Mouse (Mus musculus) megakaryocyte progenitor cell, adult 5-6 weeks (primary cell): ENCODE data around the gene 1110008P14Rik. TPM values are rescaled to one million over a fixed set of nuclear protein-coding genes. Genes with fewer than 3 reads are reported as not detected.
"Not testable (repeated sequence)": the region's sequence is repeated elsewhere in the genome, so short reads cannot be mapped to it uniquely, and the experiment has no call there.

Experiments
- ATAC-seq: replicated peaks from 2 replicates; pipeline ENCODE4 v1.8.0; 2016; ENCODE audit warnings: mild to moderate bottlenecking, moderate TSS enrichment, inconsistent platforms; ENCODE audit not compliant: poor library complexity
- total RNA-seq, 2 experiments: library from RNA; stranded (forward) in 1 of 2; stranded (reverse) in 1 of 2; fragments of 157-497, 149-512 nt in 1 of 2; fragments of 200-1000 nt in 1 of 2; gene quantifications; 2 replicates each; pipeline versions ENCODE4 v1.2.3 to v1.2.4; 2015 to 2017

Gene 1110008P14Rik
- total RNA-seq, 2 experiments from 2014 or later: 15.4 to 18.1 TPM

DNA sequence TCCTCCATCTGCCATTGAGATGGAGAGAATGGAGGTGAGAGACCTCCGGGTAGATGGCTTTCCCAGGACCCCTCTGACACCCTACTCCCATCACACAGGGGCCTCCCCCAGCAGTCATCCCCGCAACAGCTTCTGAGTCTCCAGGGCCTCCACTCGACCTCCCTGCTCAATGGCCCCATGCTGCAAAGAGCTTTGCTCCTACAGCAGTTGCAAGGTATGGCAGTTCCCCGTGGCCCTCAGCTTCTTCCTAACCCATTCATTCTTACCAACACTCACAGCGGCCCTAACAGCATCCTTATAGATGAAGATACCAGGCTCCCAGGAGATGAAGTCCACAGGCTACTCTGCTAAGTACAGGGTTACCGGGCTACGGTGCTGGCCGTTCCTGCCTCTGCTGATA, 17.6 kb downstream of the 1110008P14Rik start:
- ATAC-seq: no peak

DNA sequence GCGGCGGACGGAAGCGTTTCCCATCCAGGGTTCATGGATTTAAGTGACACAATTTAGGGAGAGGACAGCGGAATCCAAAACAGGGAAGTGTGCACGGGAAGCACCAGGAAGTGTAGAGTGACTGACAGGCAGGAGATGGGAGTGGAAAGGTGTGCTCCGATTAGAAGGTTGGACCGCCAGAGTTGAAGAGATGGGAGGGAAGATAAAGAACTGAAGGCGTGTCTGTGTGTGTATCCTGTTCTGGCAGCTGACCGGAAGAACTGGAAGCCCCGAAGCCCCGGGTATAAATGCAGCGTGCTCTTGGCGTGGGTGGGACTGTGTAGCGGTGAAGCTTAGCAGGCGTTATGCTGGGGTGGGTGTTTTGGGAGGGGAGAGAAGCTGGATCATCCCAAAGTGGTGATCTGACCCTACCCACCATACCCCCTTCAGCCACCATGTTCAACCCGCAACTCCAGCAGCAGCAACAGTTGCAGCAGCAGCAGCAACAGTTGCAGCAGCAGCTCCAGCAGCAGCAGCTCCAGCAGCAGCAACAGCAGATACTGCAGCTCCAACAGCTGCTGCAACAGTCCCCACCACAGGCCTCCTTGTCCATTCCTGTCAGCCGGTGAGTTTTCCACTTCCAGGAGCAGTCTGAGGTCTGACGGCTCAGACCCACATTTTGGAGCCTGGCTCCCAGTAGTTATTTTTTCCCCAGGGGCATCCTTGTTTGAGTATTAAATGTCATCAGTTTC, 18.2 kb downstream of the 1110008P14Rik start:
- peak; percentile 26 for ATAC-seq

DNA sequence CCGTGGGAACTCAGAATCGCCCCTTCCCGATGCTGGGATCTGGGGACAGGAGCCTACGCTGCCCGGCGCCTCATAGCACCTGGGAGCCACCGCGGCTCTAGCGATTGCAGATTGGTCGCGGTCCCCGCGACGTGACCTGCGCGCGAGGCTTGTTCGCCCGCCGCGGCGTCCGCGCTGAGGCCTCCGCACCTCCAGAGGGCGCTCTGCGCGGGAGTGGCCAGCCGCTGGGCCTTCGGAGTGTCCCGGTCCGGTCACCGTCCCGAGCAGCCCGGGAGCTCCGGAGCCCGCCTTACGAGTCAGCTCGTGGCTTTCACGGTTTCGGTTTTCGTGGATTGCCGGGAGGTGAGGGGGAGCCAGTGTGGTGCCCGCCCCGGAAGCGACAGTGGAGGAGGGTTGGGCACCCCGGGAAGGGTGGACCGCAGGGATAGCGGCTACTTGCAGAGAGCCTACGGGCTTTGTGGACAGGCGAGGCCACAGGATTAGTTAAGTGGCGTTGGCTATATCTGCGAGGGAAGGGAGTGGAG, 18.9 kb downstream of the 1110008P14Rik start:
- ATAC-seq: peak; percentile 76

DNA sequence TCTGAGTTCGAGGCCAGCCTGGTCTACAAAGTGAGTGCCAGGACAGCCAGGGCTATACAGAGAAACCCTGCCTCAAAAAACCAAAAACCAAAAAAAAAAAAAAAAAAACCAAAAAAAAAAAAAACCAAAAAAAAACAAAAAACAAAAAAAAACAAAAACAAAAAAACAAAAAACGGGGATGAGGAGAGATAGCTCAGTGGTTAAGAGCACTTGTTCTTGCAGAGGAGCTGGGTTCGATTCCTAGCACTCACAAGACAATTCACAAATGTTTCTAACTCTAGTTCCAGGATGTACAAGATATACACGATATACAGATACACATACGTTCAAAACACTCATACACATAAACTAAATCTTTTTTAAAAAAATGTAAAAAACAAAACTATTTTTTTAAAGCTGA, 19.5 kb downstream of the 1110008P14Rik start:
- ATAC-seq: not testable (repeated sequence)

DNA sequence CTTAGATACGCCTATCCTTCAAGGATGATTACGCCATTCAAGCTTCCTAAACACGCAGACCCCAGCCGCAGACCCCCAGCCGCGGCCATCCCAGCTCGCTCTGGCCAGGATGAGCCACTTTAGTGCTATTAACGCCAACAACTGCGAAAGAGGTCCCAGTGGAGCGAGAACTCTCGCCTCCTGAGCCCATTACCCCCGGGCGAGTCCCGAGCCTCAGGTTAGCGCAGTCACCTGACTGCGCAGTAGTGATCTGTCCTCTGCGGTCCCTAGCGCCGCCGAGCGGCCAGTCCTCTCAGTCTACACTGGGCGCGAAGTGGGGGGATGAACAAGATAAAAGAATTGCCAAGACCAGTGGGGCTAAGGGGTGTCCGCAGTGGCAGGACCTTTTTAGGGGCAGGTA, 20.3 kb downstream of the 1110008P14Rik start:
- peak; percentile 56 for ATAC-seq

DNA sequence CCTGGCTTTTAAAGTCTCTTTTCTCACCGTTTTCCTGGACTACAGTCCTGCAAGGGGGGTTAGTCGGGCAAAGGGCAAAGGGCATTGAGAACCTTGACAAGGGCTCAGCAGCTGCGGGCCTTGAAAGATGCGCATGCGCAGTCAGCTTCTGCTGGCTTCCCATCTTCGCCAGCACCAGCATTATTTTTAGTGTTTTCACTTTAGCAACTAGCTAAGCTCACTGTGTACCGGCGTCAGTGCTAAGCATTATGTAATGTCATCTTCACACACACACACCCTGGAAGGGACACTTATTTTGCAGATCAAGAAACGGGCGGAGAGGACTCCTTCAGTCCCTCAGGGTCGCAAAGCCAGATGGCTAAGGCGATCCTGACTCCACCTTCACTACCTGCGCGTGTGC, 21.0 kb downstream of the 1110008P14Rik start:
- no peak for ATAC-seq

DNA sequence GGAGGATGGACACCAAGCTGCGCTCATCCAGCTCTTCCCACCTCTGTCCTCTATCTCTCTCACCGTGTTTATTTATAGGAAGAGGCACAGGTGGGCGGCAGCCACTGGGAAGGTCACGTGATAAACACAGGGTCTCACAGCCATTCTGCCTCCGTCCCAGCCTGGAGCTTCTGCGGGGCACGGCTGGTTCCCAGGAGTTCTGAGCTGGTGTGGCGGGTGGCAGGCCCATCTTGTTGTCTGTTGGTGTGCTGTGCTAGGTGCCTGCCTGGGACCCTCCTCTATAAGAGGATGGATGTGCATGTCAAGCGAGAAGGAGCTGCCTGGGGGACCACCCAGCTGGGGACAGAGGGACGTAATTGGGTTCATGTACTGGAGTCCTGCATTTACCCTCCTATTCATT, 23.4 kb downstream of the 1110008P14Rik start:
- ATAC-seq: no peak

DNA sequence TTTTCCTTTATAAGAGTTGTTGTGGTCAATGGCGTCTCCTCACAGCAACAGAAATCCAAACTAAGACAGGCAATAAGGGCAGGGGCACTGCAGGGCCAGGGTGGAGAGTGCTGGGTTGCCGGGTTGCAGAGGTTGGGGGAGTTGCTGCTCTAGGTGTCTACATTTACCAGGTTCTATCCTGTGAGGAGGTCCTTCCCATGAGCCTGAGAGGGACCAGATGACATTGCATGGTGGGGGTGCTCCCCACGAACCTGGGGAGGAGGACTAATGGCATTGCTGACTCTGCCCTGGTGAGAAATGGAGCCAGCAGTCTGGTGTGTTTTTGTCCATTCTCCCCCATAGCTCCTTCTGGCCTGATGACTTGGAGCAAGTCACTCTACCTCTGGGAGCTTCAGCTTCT, 24.0 kb downstream of the 1110008P14Rik start:
- no peak for ATAC-seq

DNA sequence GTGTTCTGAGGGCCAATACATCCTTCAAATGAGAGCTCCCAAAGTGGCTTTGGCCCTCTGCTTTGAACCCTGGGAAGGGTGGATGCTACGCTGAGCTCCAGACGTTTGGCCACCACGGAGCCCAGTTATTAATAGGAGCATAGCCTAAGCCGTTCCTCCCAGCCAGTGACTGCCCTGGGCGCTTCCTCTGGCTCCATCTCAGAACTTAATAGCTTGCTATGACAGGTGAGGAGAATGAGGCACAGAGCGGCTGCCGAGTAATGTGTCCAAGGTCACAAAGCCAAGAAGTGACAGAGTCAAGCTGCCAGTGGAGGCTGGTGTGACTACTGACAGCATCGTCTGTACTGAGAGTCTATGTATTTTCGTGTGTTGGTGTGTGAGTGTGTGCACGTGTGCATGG, 25.5 kb downstream of the 1110008P14Rik start:
- no peak for ATAC-seq

DNA sequence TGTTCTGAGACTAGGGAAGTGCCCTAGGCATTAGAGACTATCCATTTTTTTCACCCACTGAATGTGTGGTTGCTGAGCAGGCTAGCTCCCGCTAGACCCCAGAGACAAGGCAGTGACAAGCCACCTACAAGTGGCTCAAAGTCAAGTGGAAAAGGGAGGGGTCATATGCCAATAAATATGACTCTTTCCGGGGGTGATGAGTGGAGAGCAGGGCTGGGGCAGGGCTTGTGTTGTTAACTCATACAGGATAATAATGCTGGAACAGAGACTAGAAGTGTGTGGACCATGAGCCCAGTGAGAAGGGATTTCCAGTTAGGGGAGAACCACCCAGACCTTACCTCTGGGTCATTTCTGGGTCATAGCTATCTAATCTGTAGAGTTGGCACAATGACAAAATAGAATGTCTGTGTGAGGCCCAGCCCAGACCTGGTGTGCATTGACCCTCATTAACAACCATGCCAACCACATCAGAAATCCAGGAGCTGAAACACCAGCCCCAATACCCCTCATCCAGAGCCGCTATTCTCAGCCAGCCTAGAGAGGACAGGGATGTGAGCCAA, 27.3 kb downstream of the 1110008P14Rik start:
- ATAC-seq: no peak

DNA sequence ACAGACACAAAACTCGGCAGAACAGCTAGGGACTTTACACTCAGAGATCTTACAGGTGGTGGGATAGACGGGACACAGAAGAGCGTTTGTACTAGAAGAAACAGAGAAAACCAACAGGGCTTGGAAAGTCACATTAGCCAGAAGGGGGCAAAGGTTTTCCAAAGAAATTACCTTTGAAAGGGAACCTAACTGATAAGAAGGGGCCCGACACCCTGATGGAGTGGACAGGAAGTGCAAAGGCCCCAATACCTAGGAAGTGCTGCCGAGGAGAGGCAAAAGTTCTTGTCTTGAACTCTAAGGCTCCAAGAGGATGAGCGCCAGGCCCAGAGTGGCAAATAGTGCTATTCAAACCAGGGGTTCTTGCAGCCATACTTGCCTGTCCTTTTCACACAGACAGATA, 27.9 kb downstream of the 1110008P14Rik start:
- ATAC-seq: no peak

DNA sequence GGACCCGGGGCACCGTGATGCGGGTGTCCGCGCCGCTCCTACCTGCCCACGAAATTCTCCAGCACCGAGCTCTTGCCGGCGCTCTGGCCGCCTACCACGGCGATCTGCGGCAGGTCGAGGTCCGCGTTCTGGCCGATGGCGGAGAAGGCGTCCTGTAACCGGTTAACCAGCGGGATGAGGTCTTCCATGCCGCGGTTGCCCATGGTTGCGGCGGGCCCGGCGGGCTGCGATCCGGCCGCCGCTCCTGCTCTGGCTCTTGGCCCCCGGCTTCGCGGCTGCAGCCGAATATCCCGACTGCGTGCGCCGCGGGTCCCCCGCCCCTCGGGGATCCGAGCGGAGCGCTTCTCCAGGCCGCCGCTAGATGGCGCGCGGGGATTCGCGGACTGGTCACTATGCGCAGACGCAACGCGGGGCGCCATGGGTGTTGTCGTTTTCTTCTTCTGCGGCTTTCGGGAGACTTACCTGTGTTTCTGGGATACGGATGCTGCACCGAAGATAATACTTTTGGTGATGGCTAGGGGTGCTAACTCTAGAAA, 28.7 kb downstream of the 1110008P14Rik start, which contains the start of gene Dnm1:
Gene Dnm1 (minus strand): TSS at position 332 of the 536 bp plus-strand sequence.
- peak; percentile 94 for ATAC-seq

DNA sequence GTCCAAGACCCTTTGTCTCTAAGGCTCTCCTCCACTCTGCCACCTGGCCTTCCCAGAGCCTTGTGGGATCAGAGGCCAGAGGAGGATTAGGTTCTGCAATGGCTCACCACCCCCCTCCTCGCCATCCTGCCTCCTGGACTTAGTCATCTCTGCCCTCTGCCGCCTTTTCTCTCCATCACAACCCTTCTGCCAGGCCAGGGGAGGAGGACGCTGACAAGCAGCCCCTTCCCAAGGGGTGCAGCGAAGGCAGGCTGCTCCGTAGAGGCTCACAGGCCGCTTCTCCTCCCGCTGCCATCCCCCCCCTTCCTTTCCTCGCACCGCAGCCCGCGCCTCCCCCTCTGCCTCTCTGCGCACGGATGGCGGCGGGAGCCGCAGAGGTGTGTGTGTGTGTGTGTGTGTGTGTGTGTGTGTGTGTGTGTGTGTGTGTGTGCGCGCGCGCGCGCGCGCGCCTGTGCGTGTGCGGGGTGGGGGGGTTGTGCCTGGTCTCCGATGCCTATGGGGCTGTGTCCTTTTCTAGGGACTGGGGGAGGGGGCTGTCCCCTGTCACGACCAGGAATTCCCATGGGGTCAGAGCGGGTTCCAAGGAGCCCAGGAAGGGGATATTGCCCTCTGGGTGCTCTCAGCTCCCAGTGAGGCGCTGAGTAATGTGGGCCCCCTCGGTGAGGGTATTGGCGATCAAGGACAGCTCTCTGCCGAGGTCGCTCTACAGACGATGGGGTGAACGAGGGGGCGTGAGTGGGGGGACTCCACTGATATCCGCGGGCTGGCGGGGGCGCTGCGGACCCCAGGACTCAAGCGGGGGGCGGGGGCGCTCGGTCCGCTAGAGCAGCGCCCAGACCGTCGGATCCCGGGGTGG, 29.4 kb downstream of the 1110008P14Rik start, which contains the start of gene Ciz1:
Gene Ciz1 (plus strand): TSS at position 177 of the 856 bp plus-strand sequence.
- ATAC-seq: no peak

DNA sequence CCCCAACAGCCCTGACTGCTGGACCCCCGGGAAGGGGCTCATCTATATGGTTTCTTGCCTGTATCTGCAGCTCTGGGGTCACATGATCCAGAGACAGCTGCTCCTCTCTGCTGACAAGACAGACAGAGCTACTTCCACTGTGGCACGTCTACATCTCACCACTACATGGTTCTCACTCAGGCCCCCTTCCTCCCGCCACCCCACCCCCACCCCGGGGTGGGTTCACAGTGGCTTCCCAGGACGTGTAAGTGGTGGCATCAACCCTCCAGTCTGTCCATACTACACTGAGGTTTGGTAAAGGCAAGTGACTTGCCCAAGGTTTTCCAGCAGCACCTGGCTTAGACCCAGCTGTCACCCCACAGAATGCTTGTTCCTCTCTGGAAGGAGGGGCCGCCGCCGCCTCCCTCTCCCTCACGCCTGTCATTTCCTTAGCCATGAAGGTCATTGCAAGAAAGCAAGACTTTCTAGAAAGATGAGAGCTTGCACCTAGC, 30.2 kb downstream of the 1110008P14Rik start:
- no peak for ATAC-seq

DNA sequence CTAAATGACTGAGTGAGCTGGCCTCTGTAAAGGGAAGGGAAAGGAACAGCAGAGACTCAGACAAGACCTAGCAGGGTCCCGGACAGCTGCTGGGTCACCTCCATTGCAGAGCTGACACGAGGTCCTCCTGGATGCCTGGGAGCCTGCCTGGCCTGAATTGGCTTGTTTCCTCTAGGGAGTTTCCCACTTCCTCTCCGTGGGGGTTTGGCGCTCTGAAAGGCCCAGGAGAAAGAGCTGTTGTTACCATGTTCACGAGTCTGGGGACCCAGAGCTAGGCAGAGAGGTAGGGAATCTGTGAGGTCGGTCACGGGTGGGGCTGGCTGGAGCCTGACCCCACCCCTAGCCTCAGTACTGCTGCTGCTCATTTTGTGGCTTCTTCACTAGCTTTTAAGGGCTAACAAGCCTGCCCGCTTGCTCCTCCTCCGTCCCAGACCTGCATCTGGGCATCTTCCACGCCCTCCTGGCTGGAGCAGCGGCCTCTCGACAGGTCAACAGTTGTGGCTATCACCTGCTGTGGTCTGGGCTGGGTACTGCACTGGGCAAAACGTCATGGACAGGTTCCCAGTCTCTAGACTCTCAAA, 31.2 kb downstream of the 1110008P14Rik start:
- ATAC-seq: no peak

DNA sequence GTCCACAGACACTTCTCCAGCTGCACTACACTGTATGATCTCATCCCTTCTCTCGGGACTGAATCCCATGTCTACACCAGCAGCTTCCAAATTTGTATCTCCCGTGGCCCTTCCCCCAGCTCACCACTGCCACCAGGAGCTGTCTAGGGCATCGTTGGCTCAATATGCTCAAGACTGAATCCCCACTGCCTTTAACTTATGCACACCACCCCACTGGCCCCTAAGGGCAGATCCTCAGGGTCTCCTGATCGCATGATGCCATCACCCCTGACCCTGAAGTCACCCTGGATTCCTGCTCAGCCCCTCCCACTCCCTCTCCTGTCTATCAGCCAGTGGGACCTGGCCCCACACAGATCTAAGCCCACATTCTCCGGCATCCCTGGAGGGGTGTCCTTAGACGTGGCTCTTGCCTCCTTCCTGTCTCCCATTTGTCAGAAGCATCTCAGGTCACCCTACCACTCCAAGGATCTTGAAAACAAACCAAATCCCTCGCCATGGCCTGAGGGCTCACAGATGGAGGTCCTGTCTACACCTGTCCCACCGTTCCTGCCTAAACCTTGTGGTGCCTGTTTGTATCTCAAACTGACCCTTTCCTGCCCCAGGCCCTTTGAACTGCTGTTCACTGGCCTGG, 32.0 kb downstream of the 1110008P14Rik start:
- no peak for ATAC-seq

DNA sequence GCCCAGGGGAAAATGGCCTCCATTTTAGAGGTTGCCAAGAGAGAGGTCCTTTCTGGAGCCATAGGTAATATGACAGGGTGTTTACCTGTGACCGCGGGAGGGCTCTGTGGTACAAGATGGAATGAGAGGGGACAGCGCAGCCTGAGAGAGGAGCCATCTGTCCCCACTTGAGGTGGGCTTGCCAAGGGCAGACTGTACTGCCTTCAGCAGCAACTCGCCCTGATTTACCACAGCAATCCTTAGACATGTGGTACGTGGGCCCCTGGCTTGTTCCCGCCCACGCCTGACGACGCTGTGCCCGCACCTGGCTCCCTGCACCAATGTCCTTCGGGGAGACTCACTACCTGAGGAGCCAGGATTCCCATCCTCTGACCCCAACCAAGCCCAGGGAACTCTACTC, 33.4 kb downstream of the 1110008P14Rik start:
- no peak for ATAC-seq

DNA sequence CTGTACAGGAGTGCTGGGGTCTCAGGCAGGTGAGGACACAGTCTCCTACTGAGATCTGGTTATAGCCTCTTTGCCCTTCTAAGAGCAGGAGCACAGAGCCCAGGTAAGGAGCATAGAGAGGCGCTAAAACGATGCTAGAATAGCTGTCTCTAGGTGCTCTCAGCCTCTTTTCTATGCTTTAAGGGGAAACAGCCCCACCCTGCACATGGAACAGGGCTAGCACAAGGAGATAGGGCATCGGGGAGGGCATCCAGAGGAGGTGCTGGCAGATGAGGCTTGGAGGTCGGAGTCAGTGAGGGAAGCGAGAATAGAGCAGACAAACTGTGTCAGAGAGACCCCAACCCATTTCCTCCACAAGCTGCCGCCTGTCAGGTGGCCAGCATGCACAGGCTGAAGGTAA, 34.7 kb downstream of the 1110008P14Rik start:
- no peak for ATAC-seq

DNA sequence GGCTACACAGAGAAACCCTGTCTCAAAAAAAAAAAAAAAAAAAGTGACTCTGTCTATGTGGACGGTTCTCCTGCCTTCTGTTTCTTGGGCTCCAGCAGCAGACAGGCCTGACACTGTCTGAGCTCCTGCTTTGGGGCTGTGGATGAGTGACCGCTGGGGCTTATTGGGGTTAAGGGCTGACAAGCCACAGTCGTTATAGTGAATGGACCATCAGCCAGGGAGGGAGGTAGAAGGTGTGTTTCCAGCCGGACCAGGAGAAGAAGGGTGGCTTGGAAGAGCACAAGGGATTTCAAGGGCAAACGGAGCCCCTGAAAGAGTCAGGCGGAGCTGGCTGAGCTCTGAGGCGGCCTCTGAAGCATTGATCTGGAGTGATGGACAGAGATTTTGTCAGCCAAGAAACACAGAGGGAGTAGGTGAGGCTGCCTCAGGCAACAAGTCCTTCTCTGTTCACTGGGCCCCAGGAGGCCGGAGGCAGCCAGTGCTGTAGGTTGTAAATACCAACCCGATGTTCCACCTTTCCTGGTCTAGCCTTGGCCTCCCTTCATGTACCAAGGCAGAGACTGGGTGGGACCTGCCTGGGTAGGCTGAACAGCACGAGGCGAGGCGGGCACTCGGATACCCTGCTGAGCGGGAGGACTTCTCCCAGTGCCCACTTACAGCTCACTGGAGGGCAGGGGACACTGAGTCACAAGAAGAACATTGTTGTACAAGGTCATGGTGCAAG, 37.0 kb downstream of the 1110008P14Rik start:
- no peak for ATAC-seq
